Comparison of ENCODE assay signal across 19 mouse cellular contexts in the genomic region with DNA sequence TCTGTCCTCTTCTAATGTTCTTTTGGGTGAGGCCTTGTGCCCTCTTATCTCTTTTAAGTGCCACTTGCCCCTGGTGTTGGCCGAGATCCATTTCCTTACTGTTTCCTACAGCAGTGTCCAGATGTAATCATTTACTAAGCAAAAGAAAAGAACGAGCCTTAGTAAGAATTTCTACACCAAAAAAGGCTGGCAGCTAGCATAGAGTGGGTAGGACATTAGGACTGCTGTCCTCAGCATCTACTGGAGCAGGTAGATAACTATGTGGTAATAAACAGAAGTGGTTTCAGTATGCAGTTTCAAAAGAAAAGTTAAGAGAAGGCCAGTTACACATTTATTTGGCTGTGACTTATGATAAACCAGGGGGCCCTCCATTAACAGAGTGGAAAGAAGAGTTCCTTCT. TPM values are rescaled to one million over a fixed set of nuclear protein-coding genes. Genes with fewer than 3 reads are reported as not detected.
DNase-seq lines count a peak whose midpoint lies in the region; ATAC-seq and TF ChIP-seq lines count a peak whose summit lies in the region.
"Had no signal": no experiment of that assay in that cellular context is flagged by ENCODE, and none has a peak within 500 bp of the region (broad histone marks: within the 10 kb centered on the region; RNA-seq: fewer than 3 reads in every experiment).

No protein-coding gene starts in this region.

- no peak for ATAC-seq in hindbrain, embryonic 14.5 days (ENCODE audit: low FRiP score)
- ATAC-seq in hindbrain, embryonic 16.5 days = no peak
- ATAC-seq in megakaryocyte, adult 5-6 weeks (ENCODE audit: poor library complexity, severe bottlenecking) = no peak
- ATAC-seq in activated CD4-positive, CD25-positive, alpha-beta regulatory T cell, adult 4 months = no peak
- ATAC-seq: forebrain, embryonic 16.5 days had no signal

- no peaks in the 10 kb centered on the region for H3K27me3 ChIP-seq in hindbrain, embryonic 14.5 days (ENCODE audit: control insufficient read depth, insufficient read depth, low read length)
- H3K27me3 ChIP-seq in hindbrain, embryonic 16.5 days (replicated peaks; ENCODE audit: control insufficient read depth, insufficient read depth, low read length) = no peaks in the 10 kb centered on the region
- H3K27me3 ChIP-seq in megakaryocyte, embryonic 14.5 days (replicated peaks) = peaks cover 8% of the 10 kb centered on the region
- peaks cover 8% of the 10 kb centered on the region for H3K27me3 ChIP-seq in myocyte (ENCODE audit: control insufficient read depth, insufficient read depth, insufficient read length)
- H3K27me3 ChIP-seq: embryonic facial prominence, embryonic 12.5 days; stomach, embryonic 15.5 days had no signal

- H3K27ac ChIP-seq in hindbrain, embryonic 14.5 days = no peak overlapping the region
- H3K27ac ChIP-seq in hindbrain, embryonic 16.5 days (ENCODE audit: low read depth, low read length) = no peak overlapping the region
- H3K27ac ChIP-seq: embryonic facial prominence, embryonic 12.5 days; gastrocnemius, adult 2 months; midbrain, embryonic 10.5 days; stomach, embryonic 15.5 days had no signal

- H3K79me2 ChIP-seq in myocyte (ENCODE audit: control insufficient read depth, insufficient read depth) = peaks cover 20% of the 10 kb centered on the region

- TF ChIP-seq POLR2A in myocyte (IDR thresholded peaks at IDR 0.05; ENCODE audit: insufficient read length, low read depth) = no peak

- no peak overlapping the region for H3ac ChIP-seq in myocyte (ENCODE audit: control insufficient read depth, insufficient read length)

- WGBS in hindbrain, embryonic 14.5 days = 81% methylated on average over 2 of the region's 2 CpGs
- 90% methylated on average over 2 of the region's 2 CpGs for WGBS in hindbrain, embryonic 16.5 days

- H3K9me3 ChIP-seq in hindbrain, embryonic 14.5 days (ENCODE audit: control insufficient read depth, low read length) = no peaks in the 10 kb centered on the region
- no peaks in the 10 kb centered on the region for H3K9me3 ChIP-seq in hindbrain, embryonic 16.5 days (ENCODE audit: control insufficient read depth, low read length)
- H3K9me3 ChIP-seq in megakaryocyte, embryonic 14.5 days = no peaks in the 10 kb centered on the region
- H3K9me3 ChIP-seq: embryonic facial prominence, embryonic 12.5 days; midbrain, embryonic 10.5 days; stomach, embryonic 15.5 days had no signal

- no peak overlapping the region for H3K4me3 ChIP-seq in hindbrain, embryonic 14.5 days (replicated peaks; ENCODE audit: low read length)
- no peak overlapping the region for H3K4me3 ChIP-seq in hindbrain, embryonic 16.5 days (ENCODE audit: low read length)
- peak overlapping the region; percentile 17 for H3K4me3 ChIP-seq in megakaryocyte, embryonic 14.5 days (replicated peaks)
- peak overlapping the region; percentile 78 for H3K4me3 ChIP-seq in myocyte
- H3K4me3 ChIP-seq: embryonic facial prominence, embryonic 12.5 days; gastrocnemius, adult 2 months; stomach, embryonic 15.5 days had no signal

- peaks cover 14% of the 10 kb centered on the region for H3K4me1 ChIP-seq in hindbrain, embryonic 14.5 days (replicated peaks; ENCODE audit: control insufficient read depth, insufficient read depth, low read length)
- H3K4me1 ChIP-seq in hindbrain, embryonic 16.5 days (ENCODE audit: control insufficient read depth, insufficient read depth, low read depth, low read length) = peaks cover 14% of the 10 kb centered on the region
- H3K4me1 ChIP-seq in megakaryocyte, embryonic 14.5 days = peaks cover 45% of the 10 kb centered on the region

- no peak overlapping the region for H3K4me2 ChIP-seq in hindbrain, embryonic 14.5 days (replicated peaks)
- H3K4me2 ChIP-seq in hindbrain, embryonic 16.5 days (ENCODE audit: low read length) = no peak overlapping the region
- H3K4me2 ChIP-seq in myocyte (ENCODE audit: low read depth) = peak overlapping the region; percentile 87

- peaks cover 42% of the 10 kb centered on the region for H3K36me3 ChIP-seq in hindbrain, embryonic 14.5 days (replicated peaks; ENCODE audit: control insufficient read depth, insufficient read depth)
- peaks cover 13% of the 10 kb centered on the region; the same call in 1 of the 2 replicates for H3K36me3 ChIP-seq in hindbrain, embryonic 16.5 days (ENCODE audit: control insufficient read depth, insufficient read depth, low read length)
- H3K36me3 ChIP-seq in megakaryocyte, embryonic 14.5 days (replicated peaks; ENCODE audit: low read length) = peaks cover 54% of the 10 kb centered on the region
- peaks cover 24% of the 10 kb centered on the region for H3K36me3 ChIP-seq in myocyte (ENCODE audit: control insufficient read depth, insufficient read depth)

- H3K9ac ChIP-seq in hindbrain, embryonic 14.5 days = 0 out of 2 replicates have a peak overlapping the region, but pooled peaks have one; percentile 20
- no peak overlapping the region for H3K9ac ChIP-seq in hindbrain, embryonic 16.5 days (ENCODE audit: low read depth, low read length)
- H3K9ac ChIP-seq: embryonic facial prominence, embryonic 12.5 days; stomach, embryonic 15.5 days had no signal

- no peak for DNase-seq in hindbrain, embryonic 14.5 days (ENCODE audit: low spot score)
- DNase-seq in kidney, postnatal 25 days = peak; percentile 51 to 59
- DNase-seq in left cerebral cortex, adult 11 months (ENCODE audit: low spot score) = no peak
- DNase-seq: adrenal gland, postnatal 10 days; B cell, adult 2 months; cerebellum, postnatal 25 days; gastrocnemius, adult 2 months; thymus, postnatal 14 days had no signal

TF ChIP-seq in myocyte, 11 proteins besides CTCF, POLR2A, EP300 and RAD21 (continues in another document):
- TF ChIP-seq E2F4 (IDR thresholded peaks at IDR 0.05; ENCODE audit: insufficient read depth) (no peak), POLR2AphosphoS2 (IDR thresholded peaks at IDR 0.05; ENCODE audit: insufficient read length, low read depth) (no peak), MYOD1 (IDR thresholded peaks at IDR 0.05; ENCODE audit: control insufficient read depth in 1 of 3, insufficient read length in 2 of 3, low read depth in 2 of 3) (no peak), REST (IDR thresholded peaks at IDR 0.05; ENCODE audit: insufficient read depth, insufficient read length) (no peak), MAX (IDR thresholded peaks at IDR 0.05; ENCODE audit: low read depth) (no peak), USF1 (IDR thresholded peaks at IDR 0.05; ENCODE audit: low read depth) (no peak), TCF3 (IDR thresholded peaks at IDR 0.05; ENCODE audit: insufficient read length, low read depth) (no peak), CEBPB (IDR thresholded peaks at IDR 0.05; ENCODE audit: insufficient read depth, poor library complexity, severe bottlenecking) (no peak), MYOG (IDR thresholded peaks at IDR 0.05; ENCODE audit: control insufficient read depth in 1 of 3, insufficient read depth in 1 of 3, insufficient read length in 2 of 3, low read depth in 2 of 3) (no peak)

RNA-seq across cellular contexts. Expression of gene Lztr1, which starts 2.2 kb away (rescaled TPM):
- 112 and 117 TPM in 2 replicates for polyA plus RNA-seq in hindbrain, embryonic 14.5 days (2014; fragmentation: Nextera tagmentation; extraction: Ambion mirVana)
- 140 and 149 TPM in 2 replicates for polyA plus RNA-seq in hindbrain, embryonic 16.5 days (2015; fragmentation: Nextera tagmentation; extraction: Ambion mirVana)
- 8.5 and 18.4 TPM in 2 replicates for polyA plus RNA-seq in megakaryocyte, embryonic 14.5 days (2012; ENCODE audit: insufficient read depth, low replicate concordance)
- 19.2 and 27.7 TPM in 2 replicates for total RNA-seq in megakaryocyte, adult 5-6 weeks (2015)
- total RNA-seq in megakaryocyte, adult 5-6 weeks (2017) = 38.1 and 49.8 TPM in 2 replicates
- 84.7 TPM for polyA plus RNA-seq in myocyte (2012; fragmentation: generic; extraction: Trizol)
- 10 to 100 TPM; 41.0 to 47.1 TPM for polyA plus RNA-seq in activated CD4-positive, CD25-positive, alpha-beta regulatory T cell, adult 4 months (2017; shearing (Covaris generic))

RNA-seq across cellular contexts. Expression of gene Thap7, which starts 20.2 kb away (rescaled TPM):
- 52.0 and 58.9 TPM in 2 replicates for polyA plus RNA-seq in hindbrain, embryonic 14.5 days (2014; fragmentation: Nextera tagmentation; extraction: Ambion mirVana)
- 65.1 and 65.8 TPM in 2 replicates for polyA plus RNA-seq in hindbrain, embryonic 16.5 days (2015; fragmentation: Nextera tagmentation; extraction: Ambion mirVana)
- 163 and 262 TPM in 2 replicates for polyA plus RNA-seq in megakaryocyte, embryonic 14.5 days (2012; ENCODE audit: insufficient read depth, low replicate concordance)
- total RNA-seq in megakaryocyte, adult 5-6 weeks (2015) = 8.9 and 14.9 TPM in 2 replicates
- total RNA-seq in megakaryocyte, adult 5-6 weeks (2017) = 19.1 and 29.2 TPM in 2 replicates
- polyA plus RNA-seq in myocyte (2012; fragmentation: generic; extraction: Trizol) = 42.6 TPM
- polyA plus RNA-seq in activated CD4-positive, CD25-positive, alpha-beta regulatory T cell, adult 4 months (2017; shearing (Covaris generic)) = 10 to 100 TPM; 67.5 to 70.8 TPM

RNA-seq across cellular contexts. Expression of gene Aifm3, which starts 21.3 kb away (rescaled TPM):
- polyA plus RNA-seq in hindbrain, embryonic 14.5 days (2014; fragmentation: Nextera tagmentation; extraction: Ambion mirVana) = 5.9 and 6.4 TPM in 2 replicates
- 13.4 and 14.8 TPM in 2 replicates for polyA plus RNA-seq in hindbrain, embryonic 16.5 days (2015; fragmentation: Nextera tagmentation; extraction: Ambion mirVana)
- 0.03 TPM in 1 of 2 replicates, not detected in the other for polyA plus RNA-seq in megakaryocyte, embryonic 14.5 days (2012; ENCODE audit: insufficient read depth, low replicate concordance)
- not detected in 2 replicates for total RNA-seq in megakaryocyte, adult 5-6 weeks (2015)
- total RNA-seq in megakaryocyte, adult 5-6 weeks (2017) = not detected in 2 replicates
- 0.02 TPM for polyA plus RNA-seq in myocyte (2012; fragmentation: generic; extraction: Trizol)
- not detected for polyA plus RNA-seq in activated CD4-positive, CD25-positive, alpha-beta regulatory T cell, adult 4 months (2017; shearing (Covaris generic))

RNA-seq across cellular contexts. Expression of gene Lrrc74b, which starts 50.4 kb away (rescaled TPM):
- polyA plus RNA-seq in hindbrain, embryonic 14.5 days (2014; fragmentation: Nextera tagmentation; extraction: Ambion mirVana) = 0.74 and 0.92 TPM in 2 replicates
- polyA plus RNA-seq in hindbrain, embryonic 16.5 days (2015; fragmentation: Nextera tagmentation; extraction: Ambion mirVana) = 1.7 and 1.8 TPM in 2 replicates
- not detected in 2 replicates for polyA plus RNA-seq in megakaryocyte, embryonic 14.5 days (2012; ENCODE audit: insufficient read depth, low replicate concordance)
- total RNA-seq in megakaryocyte, adult 5-6 weeks (2015) = not detected in 2 replicates
- not detected in 2 replicates for total RNA-seq in megakaryocyte, adult 5-6 weeks (2017)
- polyA plus RNA-seq in myocyte (2012; fragmentation: generic; extraction: Trizol) = 0.08 TPM
- polyA plus RNA-seq in activated CD4-positive, CD25-positive, alpha-beta regulatory T cell, adult 4 months (2017; shearing (Covaris generic)) = not detected
- total RNA-seq: heart, adult 8-10 months; liver, adult 2 months had no signal
- polyA plus RNA-seq: embryonic facial prominence, embryonic 12.5 days; liver, adult 2 months had no signal

RNA-seq across cellular contexts. Expression of gene P2rx6, which starts 51.0 kb away (rescaled TPM):
- polyA plus RNA-seq in hindbrain, embryonic 14.5 days (2014; fragmentation: Nextera tagmentation; extraction: Ambion mirVana) = 2.5 and 2.8 TPM in 2 replicates
- polyA plus RNA-seq in hindbrain, embryonic 16.5 days (2015; fragmentation: Nextera tagmentation; extraction: Ambion mirVana) = 3.0 and 3.2 TPM in 2 replicates
- polyA plus RNA-seq in megakaryocyte, embryonic 14.5 days (2012; ENCODE audit: insufficient read depth, low replicate concordance) = 2.3 TPM in 1 of 2 replicates, not detected in the other
- total RNA-seq in megakaryocyte, adult 5-6 weeks (2015) = not detected in 2 replicates
- total RNA-seq in megakaryocyte, adult 5-6 weeks (2017) = not detected in 2 replicates
- polyA plus RNA-seq in myocyte (2012; fragmentation: generic; extraction: Trizol) = 3.3 TPM
- polyA plus RNA-seq in activated CD4-positive, CD25-positive, alpha-beta regulatory T cell, adult 4 months (2017; shearing (Covaris generic)) = not detected
- polyA plus RNA-seq: liver, adult 2 months had no signal

Comparison
In these comparisons a context has a peak if more than half of its experiments do, and no peak if none do; other contexts are left out.
1. DNase-seq: peak in kidney, postnatal 25 days (2 of 2); none in hindbrain, embryonic 14.5 days (single experiment) and left cerebral cortex, adult 11 months (single experiment).
2. H3K4me3 ChIP-seq: peak in megakaryocyte, embryonic 14.5 days (single experiment) and myocyte (single experiment); none in hindbrain, embryonic 14.5 days (single experiment) and hindbrain, embryonic 16.5 days (single experiment).